Mouse (Mus musculus): ENCODE results near the gene Lcat. TPM values are rescaled to one million over a fixed set of nuclear protein-coding genes. Genes with fewer than 3 reads are reported as not detected.

Gene Lcat
- polyA plus RNA-seq, 1 experiment from 2014 or later = 2.8 TPM

- peak overlapping the region; percentile 66 for H3K4me3 ChIP-seq (replicated peaks)
- peak overlapping the region; percentile 58 for H3K27ac ChIP-seq (replicated peaks)
- no peaks in the 10 kb centered on the region for H3K27me3 ChIP-seq
- H3K9ac ChIP-seq = no peak overlapping the region
- peaks cover 33% of the 10 kb centered on the region for H3K4me1 ChIP-seq
- no peaks in the 10 kb centered on the region for H3K9me3 ChIP-seq (replicated peaks)
- no peaks in the 10 kb centered on the region for H3K36me3 ChIP-seq
- peak overlapping the region; percentile 58 for H3K4me2 ChIP-seq (replicated peaks)
- 8% methylated on average over 19 of the region's 19 CpGs for WGBS
- no peak; the same call in 1 of the 2 replicates for ATAC-seq (ENCODE audit: insufficient number of reproducible peaks, low FRiP score, low TSS enrichment, low read depth)
Measured at GRCm38 (mm10) chr8:105966692-105967311, 23.6 kb upstream of the Lcat start.

- Histone ChIP-seq H3K4me2 (replicated peaks) (peak within 1 kb of the TSS; percentile 58), H3K4me3 (replicated peaks) (peak within 1 kb of the TSS; percentile 66), H3K36me3 (no peaks in the 10 kb centered on the region), H3K27ac (replicated peaks) (peak within 1 kb of the TSS; percentile 93), H3K4me1 (peaks cover 37% of the 10 kb centered on the region), H3K27me3 (no peaks in the 10 kb centered on the region), H3K9me3 (replicated peaks) (no peaks in the 10 kb centered on the region), H3K9ac (peak within 1 kb of the TSS; percentile 75)
- under 1% methylated on average over 42 of the region's 47 CpGs for WGBS
- peak; percentile 96 for ATAC-seq (ENCODE audit: insufficient number of reproducible peaks, low FRiP score, low TSS enrichment, low read depth)
Measured at GRCm38 (mm10) chr8:105965905-105966341, 22.7 kb upstream of the Lcat start, which contains the start of gene Slc12a4. Gene Slc12a4 (minus strand): TSS chr8:105966097.

- ATAC-seq (ENCODE audit: insufficient number of reproducible peaks, low FRiP score, low TSS enrichment, low read depth) = peak; percentile 71
- Histone ChIP-seq H3K4me1 (peaks cover 37% of the 10 kb centered on the region), H3K9ac (peak overlapping the region; percentile 75), H3K27ac (replicated peaks) (peak overlapping the region; percentile 93), H3K36me3 (0 out of 2 replicates have a peak, but pooled peaks cover 1% of the 10 kb centered on the region), H3K9me3 (replicated peaks) (no peaks in the 10 kb centered on the region), H3K4me3 (replicated peaks) (peak overlapping the region; percentile 66), H3K4me2 (replicated peaks) (peak overlapping the region; percentile 58), H3K27me3 (no peaks in the 10 kb centered on the region)
- WGBS = under 1% methylated on average over 37 of the region's 40 CpGs
Measured at GRCm38 (mm10) chr8:105965266-105965904, 22.2 kb upstream of the Lcat start.

- WGBS = 45% methylated on average over 12 of the region's 12 CpGs
- H3K27ac ChIP-seq (replicated peaks) = peak overlapping the region; percentile 93
- peaks cover 8% of the 10 kb centered on the region for H3K36me3 ChIP-seq
- peak overlapping the region; percentile 75 for H3K9ac ChIP-seq
- peak overlapping the region; percentile 66 for H3K4me3 ChIP-seq (replicated peaks)
- H3K4me1 ChIP-seq = peaks cover 44% of the 10 kb centered on the region
- ATAC-seq (ENCODE audit: insufficient number of reproducible peaks, low FRiP score, low TSS enrichment, low read depth) = no peak
- no peaks in the 10 kb centered on the region for H3K27me3 ChIP-seq
- H3K4me2 ChIP-seq (replicated peaks) = peak overlapping the region; percentile 58
- H3K9me3 ChIP-seq (replicated peaks) = no peaks in the 10 kb centered on the region
Measured at GRCm38 (mm10) chr8:105964506-105965265, 21.5 kb upstream of the Lcat start.

GRCm38 (mm10) chr8:105961536-105961935 is 18.4 kb upstream of the Lcat start:
- 88% methylated on average over 10 of the region's 10 CpGs for WGBS
- Histone ChIP-seq H3K27ac (replicated peaks) (no peak overlapping the region), H3K9me3 (replicated peaks) (no peaks in the 10 kb centered on the region), H3K36me3 (peaks cover 25% of the 10 kb centered on the region), H3K27me3 (no peaks in the 10 kb centered on the region), H3K4me2 (replicated peaks) (no peak overlapping the region), H3K9ac (no peak overlapping the region), H3K4me1 (peaks cover 44% of the 10 kb centered on the region), H3K4me3 (replicated peaks) (no peak overlapping the region)
- ATAC-seq (ENCODE audit: insufficient number of reproducible peaks, low FRiP score, low TSS enrichment, low read depth) = no peak

- H3K27me3 ChIP-seq = no peaks in the 10 kb centered on the region
- H3K9me3 ChIP-seq (replicated peaks) = no peaks in the 10 kb centered on the region
- H3K4me3 ChIP-seq (replicated peaks) = no peak overlapping the region
- 76% methylated on average over 14 of the region's 14 CpGs for WGBS
- peaks cover 29% of the 10 kb centered on the region for H3K36me3 ChIP-seq
- peaks cover 41% of the 10 kb centered on the region for H3K4me1 ChIP-seq
- no peak overlapping the region for H3K27ac ChIP-seq (replicated peaks)
- ATAC-seq (ENCODE audit: insufficient number of reproducible peaks, low FRiP score, low TSS enrichment, low read depth) = no peak
- H3K9ac ChIP-seq = no peak overlapping the region
- H3K4me2 ChIP-seq (replicated peaks) = no peak overlapping the region
Measured at GRCm38 (mm10) chr8:105961101-105961500, 17.9 kb upstream of the Lcat start.

- Histone ChIP-seq H3K9me3 (replicated peaks) (no peaks in the 10 kb centered on the region), H3K27ac (replicated peaks) (no peak overlapping the region; the same call in 1 of the 2 replicates), H3K36me3 (peaks cover 44% of the 10 kb centered on the region), H3K27me3 (no peaks in the 10 kb centered on the region), H3K9ac (no peak overlapping the region), H3K4me1 (peaks cover 32% of the 10 kb centered on the region), H3K4me3 (replicated peaks) (no peak overlapping the region), H3K4me2 (replicated peaks) (no peak overlapping the region)
- ATAC-seq (ENCODE audit: insufficient number of reproducible peaks, low FRiP score, low TSS enrichment, low read depth) = peak; percentile 48; the same call in 1 of the 2 replicates
- WGBS = 72% methylated on average over 7 of the region's 7 CpGs
Measured at GRCm38 (mm10) chr8:105959350-105959749, 16.2 kb upstream of the Lcat start.

- no peak for ATAC-seq (ENCODE audit: insufficient number of reproducible peaks, low FRiP score, low TSS enrichment, low read depth)
- no peaks in the 10 kb centered on the region for H3K9me3 ChIP-seq (replicated peaks)
- peaks cover 18% of the 10 kb centered on the region for H3K4me1 ChIP-seq
- 45% methylated on average over 3 of the region's 4 CpGs for WGBS
- H3K4me3 ChIP-seq (replicated peaks) = no peak overlapping the region
- H3K36me3 ChIP-seq = peaks cover 59% of the 10 kb centered on the region
- H3K27me3 ChIP-seq = no peaks in the 10 kb centered on the region
- no peak overlapping the region for H3K27ac ChIP-seq (replicated peaks)
- H3K9ac ChIP-seq = no peak overlapping the region
- no peak overlapping the region for H3K4me2 ChIP-seq (replicated peaks)
Measured at GRCm38 (mm10) chr8:105957813-105958212, 14.6 kb upstream of the Lcat start.

- no peak overlapping the region for H3K9ac ChIP-seq
- 90% methylated on average over 4 of the region's 4 CpGs for WGBS
- no peak for ATAC-seq (ENCODE audit: insufficient number of reproducible peaks, low FRiP score, low TSS enrichment, low read depth)
- H3K27ac ChIP-seq (replicated peaks) = no peak overlapping the region
- H3K4me1 ChIP-seq = peaks cover 18% of the 10 kb centered on the region
- no peaks in the 10 kb centered on the region for H3K9me3 ChIP-seq (replicated peaks)
- H3K4me3 ChIP-seq (replicated peaks) = no peak overlapping the region
- no peaks in the 10 kb centered on the region for H3K27me3 ChIP-seq
- no peak overlapping the region for H3K4me2 ChIP-seq (replicated peaks)
- peaks cover 68% of the 10 kb centered on the region for H3K36me3 ChIP-seq
Measured at GRCm38 (mm10) chr8:105956556-105956955, 13.4 kb upstream of the Lcat start.

GRCm38 (mm10) chr8:105951057-105951659 is 8.0 kb upstream of the Lcat start:
- peaks cover 92% of the 10 kb centered on the region for H3K36me3 ChIP-seq
- peak overlapping the region; percentile 66 for H3K27ac ChIP-seq (replicated peaks)
- no peak overlapping the region for H3K4me3 ChIP-seq (replicated peaks)
- no peaks in the 10 kb centered on the region for H3K27me3 ChIP-seq
- no peak overlapping the region for H3K9ac ChIP-seq
- peak; percentile 78 for ATAC-seq (ENCODE audit: insufficient number of reproducible peaks, low FRiP score, low TSS enrichment, low read depth)
- H3K4me1 ChIP-seq = peaks cover 16% of the 10 kb centered on the region
- H3K4me2 ChIP-seq (replicated peaks) = no peak overlapping the region
- no peaks in the 10 kb centered on the region for H3K9me3 ChIP-seq (replicated peaks)
- 11% methylated on average over 7 of the region's 7 CpGs for WGBS

GRCm38 (mm10) chr8:105949350-105949749 is 6.2 kb upstream of the Lcat start:
- no peak overlapping the region for H3K9ac ChIP-seq
- no peak overlapping the region; the same call in 1 of the 2 replicates for H3K27ac ChIP-seq (replicated peaks)
- peaks cover 94% of the 10 kb centered on the region for H3K36me3 ChIP-seq

More at GRCm38 (mm10) chr8:105949350-105949749, 6.2 kb upstream of the Lcat start:
- Histone ChIP-seq H3K9me3 (replicated peaks) (no peaks in the 10 kb centered on the region), H3K27me3 (no peaks in the 10 kb centered on the region), H3K4me1 (peaks cover 16% of the 10 kb centered on the region), H3K4me3 (replicated peaks) (no peak overlapping the region), H3K4me2 (replicated peaks) (no peak overlapping the region)
- 62% methylated on average over 10 of the region's 10 CpGs for WGBS
- ATAC-seq (ENCODE audit: insufficient number of reproducible peaks, low FRiP score, low TSS enrichment, low read depth) = no peak

Measured in embryonic facial prominence, embryonic 15.5 days (tissue).